Mouse (Mus musculus) fibroblast of lung, adult 2 months (primary cell): ENCODE results near the gene Rnf151.

Experiments used
- DNase-seq: peaks from one replicate; pipeline ENCODE4 v3.0.0-alpha.2; 2011; ENCODE audit warnings: low read depth

Gene Rnf151

GRCm38 (mm10) chr17:24717943-24718342, at the start of gene Rnf151, which contains the start of gene Rps2:
Gene Rnf151, minus strand, starts transcription at chr17:24718063.
Gene Rps2, plus strand, starts transcription at chr17:24718116.
- DNase-seq = no peak

GRCm38 (mm10) chr17:24766266-24766875, 48.5 kb upstream of the Rnf151 start:
- no peak for DNase-seq

- no peak for DNase-seq
Observed at GRCm38 (mm10) chr17:24765016-24765905, 47.4 kb upstream of the Rnf151 start.

- no peak for DNase-seq
Observed at GRCm38 (mm10) chr17:24761121-24761520, 43.3 kb upstream of the Rnf151 start.

GRCm38 (mm10) chr17:24757394-24757793, 39.5 kb upstream of the Rnf151 start:
- DNase-seq = no peak

- DNase-seq = no peak
Observed at GRCm38 (mm10) chr17:24752415-24753394, 34.8 kb upstream of the Rnf151 start, which contains the start of gene Hs3st6. Gene Hs3st6, plus strand, starts transcription at chr17:24752988.

- no peak for DNase-seq
Observed at GRCm38 (mm10) chr17:24751528-24751927, 33.7 kb upstream of the Rnf151 start.

GRCm38 (mm10) chr17:24746986-24747385, 29.1 kb upstream of the Rnf151 start:
- no peak for DNase-seq

GRCm38 (mm10) chr17:24745526-24746497, 27.9 kb upstream of the Rnf151 start:
- peak; percentile 70 for DNase-seq

GRCm38 (mm10) chr17:24744381-24744780, 26.5 kb upstream of the Rnf151 start:
- DNase-seq = no peak

- DNase-seq = no peak
Observed at GRCm38 (mm10) chr17:24743896-24744295, 26.0 kb upstream of the Rnf151 start.

GRCm38 (mm10) chr17:24742307-24742706, 24.4 kb upstream of the Rnf151 start:
- DNase-seq = no peak

- no peak for DNase-seq
Observed at GRCm38 (mm10) chr17:24739926-24740325, 22.1 kb upstream of the Rnf151 start.

- DNase-seq = no peak
Observed at GRCm38 (mm10) chr17:24738238-24738637, 20.4 kb upstream of the Rnf151 start.

- DNase-seq = no peak
Observed at GRCm38 (mm10) chr17:24737135-24737810, 19.4 kb upstream of the Rnf151 start.

- DNase-seq = peak; percentile 98
Observed at GRCm38 (mm10) chr17:24736330-24737051, 18.6 kb upstream of the Rnf151 start, which contains the start of gene Msrb1. Gene Msrb1, plus strand, starts transcription at chr17:24736642.

- DNase-seq = no peak
Observed at GRCm38 (mm10) chr17:24735446-24735845, 17.6 kb upstream of the Rnf151 start.

GRCm38 (mm10) chr17:24734513-24734912, 16.6 kb upstream of the Rnf151 start:
- no peak for DNase-seq

GRCm38 (mm10) chr17:24733434-24734050, 15.7 kb upstream of the Rnf151 start:
- no peak for DNase-seq
